Mouse (Mus musculus): ENCODE measurements around the gene Rbpj. TPM values are rescaled to one million over a fixed set of nuclear protein-coding genes. Genes with fewer than 3 reads are reported as not detected.

Rbpj gene
- polyA plus RNA-seq, 1 experiment from 2014 or later: 28.1 TPM

Other genes with a start within 250 kb of the Rbpj start
- 102 and 104 TPM in 2 replicates for gene Smim20, start 199.1 kb upstream of the Rbpj start, polyA plus RNA-seq (2015; fragmentation: Nextera tagmentation; extraction: Ambion mirVana)
- 0.17 TPM in 1 of 2 replicates, not detected in the other for gene Cckar, start 241.6 kb downstream of the Rbpj start, polyA plus RNA-seq (2015; fragmentation: Nextera tagmentation; extraction: Ambion mirVana)